Mouse (Mus musculus) limb, embryonic 12.5 days (tissue): ENCODE measurements around the gene Tbc1d24. TPM values are rescaled to one million over a fixed set of nuclear protein-coding genes. Genes with fewer than 3 reads are reported as not detected.

ENCODE experiments used
- ATAC-seq: fragments of 200-750 bp; cut with Nextera tagmentation; 2 replicates; pipeline ENCODE4 v1.8.0; 2017; ENCODE audit warnings: low read depth, moderate TSS enrichment; ENCODE audit not compliant: insufficient number of reproducible peaks, insufficient read depth, low FRiP score, low TSS enrichment
- H3K27ac ChIP-seq: fragments of 300-500 bp; sonication (generic); 2 replicates; pipeline ENCODE4 v1.5.1; 2016; ENCODE audit warnings: mild to moderate bottlenecking, moderate library complexity
- H3K27me3 ChIP-seq: fragments of 300-500 bp; sonication (generic); 2 replicates; pipeline ENCODE4 v1.6.1; 2016; ENCODE audit warnings: mild to moderate bottlenecking, moderate library complexity
- H3K36me3 ChIP-seq: fragments of 300-500 bp; sonication (generic); 2 replicates; pipeline ENCODE4 v1.6.1; 2016; ENCODE audit warnings: mild to moderate bottlenecking, moderate library complexity
- H3K4me1 ChIP-seq: fragments of 300-500 bp; sonication (generic); replicated peaks from 2 replicates; pipeline ENCODE4 v1.6.1; 2016
- H3K4me2 ChIP-seq: fragments of 300-500 bp; sonication (generic); 2 replicates; pipeline ENCODE4 v1.6.1; 2016; ENCODE audit warnings: mild to moderate bottlenecking, moderate library complexity
- H3K4me3 ChIP-seq: fragments of 300-500 bp; sonication (generic); replicated peaks from 2 replicates; pipeline ENCODE4 v1.5.1; 2016; ENCODE audit warnings: mild to moderate bottlenecking
- H3K9ac ChIP-seq: fragments of 300-500 bp; sonication (generic); replicated peaks from 2 replicates; pipeline ENCODE4 v1.6.1; 2016; ENCODE audit warnings: mild to moderate bottlenecking, moderate library complexity
- H3K9me3 ChIP-seq: fragments of 300-500 bp; sonication (generic); 2 replicates; pipeline ENCODE4 v1.6.1; 2016; ENCODE audit warnings: mild to moderate bottlenecking, moderate library complexity
- WGBS: fragments of 180-500 bp; shearing (Covaris S2); methylation state at CpG from one replicate; pipeline ENCODE4 v1.1.7; 2016; 5-methylcytosine and 5-hydroxymethylcytosine counted together
- polyA plus RNA-seq: library from polyadenylated mRNA; unstranded; fragments of >200 nt; fragmentation: Nextera tagmentation; extraction: Ambion mirVana; gene quantifications from 2 replicates; pipeline ENCODE4 v1.2.1, GENCODE M21; 2016

The Tbc1d24 gene
- polyA plus RNA-seq, 1 experiment from 2014 or later: 6.7 TPM

- no peak overlapping the region for H3K4me3 ChIP-seq
- no peak for ATAC-seq
Measured at GRCm38 (mm10) chr17:24225851-24226250, 20.5 kb upstream of the Tbc1d24 start.

GRCm38 (mm10) chr17:24224741-24225140 lies 19.4 kb upstream of the Tbc1d24 start:
- 82% methylated on average over 10 of the region's 10 CpGs for WGBS
- no peak overlapping the region for H3K4me3 ChIP-seq
- H3K4me1 ChIP-seq: peaks cover 9% of the 10 kb centered on the region
- no peaks in the 10 kb centered on the region for H3K27me3 ChIP-seq
- H3K36me3 ChIP-seq: peaks cover 75% of the 10 kb centered on the region
- H3K9ac ChIP-seq: no peak overlapping the region
- no peaks in the 10 kb centered on the region for H3K9me3 ChIP-seq
- H3K4me2 ChIP-seq: no peak overlapping the region
- no peak overlapping the region for H3K27ac ChIP-seq
- no peak for ATAC-seq

More at GRCm38 (mm10) chr17:24225851-24226250, 20.5 kb upstream of the Tbc1d24 start:
- Histone ChIP-seq H3K9ac (no peak overlapping the region), H3K4me1 (peaks cover 4% of the 10 kb centered on the region; the same call in 1 of the 2 replicates), H3K27me3 (no peaks in the 10 kb centered on the region), H3K4me2 (no peak overlapping the region), H3K27ac (no peak overlapping the region), H3K9me3 (no peaks in the 10 kb centered on the region), H3K36me3 (peaks cover 86% of the 10 kb centered on the region)
- WGBS: 94% methylated on average over 5 of the region's 5 CpGs

GRCm38 (mm10) chr17:24223513-24223912 lies 18.2 kb upstream of the Tbc1d24 start:
- H3K27ac ChIP-seq: no peak overlapping the region
- H3K9ac ChIP-seq: no peak overlapping the region
- H3K4me2 ChIP-seq: no peak overlapping the region
- 89% methylated on average over 5 of the region's 5 CpGs for WGBS
- peaks cover 68% of the 10 kb centered on the region for H3K36me3 ChIP-seq
- H3K27me3 ChIP-seq: no peaks in the 10 kb centered on the region
- no peak for ATAC-seq
- H3K4me1 ChIP-seq: peaks cover 16% of the 10 kb centered on the region
- no peaks in the 10 kb centered on the region for H3K9me3 ChIP-seq
- no peak overlapping the region for H3K4me3 ChIP-seq

GRCm38 (mm10) chr17:24222653-24223052 lies 17.3 kb upstream of the Tbc1d24 start:
- H3K4me2 ChIP-seq: no peak overlapping the region
- 70% methylated on average over 6 of the region's 6 CpGs for WGBS
- no peaks in the 10 kb centered on the region for H3K27me3 ChIP-seq
- no peaks in the 10 kb centered on the region for H3K9me3 ChIP-seq
- peaks cover 68% of the 10 kb centered on the region for H3K36me3 ChIP-seq
- no peak overlapping the region for H3K9ac ChIP-seq
- peaks cover 16% of the 10 kb centered on the region for H3K4me1 ChIP-seq
- no peak overlapping the region for H3K4me3 ChIP-seq
- no peak overlapping the region for H3K27ac ChIP-seq
- ATAC-seq: no peak

GRCm38 (mm10) chr17:24220435-24221411 lies 15.4 kb upstream of the Tbc1d24 start, which contains the start of gene Tedc2:
Gene Tedc2, minus strand, starts transcription at chr17:24220851.
- H3K4me1 ChIP-seq: peaks cover 16% of the 10 kb centered on the region
- peaks cover 68% of the 10 kb centered on the region for H3K36me3 ChIP-seq
- WGBS: 6% methylated on average over 41 of the region's 41 CpGs
- ATAC-seq: peak; percentile 87
- peak within 1 kb of the TSS; percentile 82 for H3K9ac ChIP-seq
- H3K9me3 ChIP-seq: no peaks in the 10 kb centered on the region
- peak within 1 kb of the TSS; percentile 78 for H3K4me3 ChIP-seq
- peak within 1 kb of the TSS; percentile 94 for H3K4me2 ChIP-seq
- peak within 1 kb of the TSS; percentile 67 for H3K27ac ChIP-seq
- H3K27me3 ChIP-seq: no peaks in the 10 kb centered on the region

- no peak overlapping the region for H3K4me2 ChIP-seq
- no peak overlapping the region for H3K27ac ChIP-seq
- WGBS: 72% methylated on average over 4 of the region's 4 CpGs
- H3K4me1 ChIP-seq: peaks cover 25% of the 10 kb centered on the region
- H3K36me3 ChIP-seq: peaks cover 49% of the 10 kb centered on the region
- no peak overlapping the region for H3K9ac ChIP-seq
- no peak overlapping the region for H3K4me3 ChIP-seq
- H3K27me3 ChIP-seq: no peaks in the 10 kb centered on the region
- no peak for ATAC-seq
- H3K9me3 ChIP-seq: no peaks in the 10 kb centered on the region
Measured at GRCm38 (mm10) chr17:24216836-24217235, 11.5 kb upstream of the Tbc1d24 start.

GRCm38 (mm10) chr17:24213186-24213585 lies 7.8 kb upstream of the Tbc1d24 start:
- no peak overlapping the region; the same call in 1 of the 2 replicates for H3K27ac ChIP-seq
- 80% methylated on average over 6 of the region's 6 CpGs for WGBS
- no peak for ATAC-seq

GRCm38 (mm10) chr17:24212441-24213018 lies 7.2 kb upstream of the Tbc1d24 start:
- no peak for ATAC-seq
- H3K4me1 ChIP-seq: peaks cover 49% of the 10 kb centered on the region
- H3K4me2 ChIP-seq: peak overlapping the region; percentile 95
- H3K36me3 ChIP-seq: peaks cover 36% of the 10 kb centered on the region
- peaks cover 5% of the 10 kb centered on the region; the same call in 1 of the 2 replicates for H3K27me3 ChIP-seq
- H3K27ac ChIP-seq: peak overlapping the region; percentile 97
- H3K9me3 ChIP-seq: no peaks in the 10 kb centered on the region
- H3K9ac ChIP-seq: peak overlapping the region; percentile 73; the same call in 1 of the 2 replicates
- WGBS: 29% methylated on average over 5 of the region's 5 CpGs
- peak overlapping the region; percentile 53 for H3K4me3 ChIP-seq

More at GRCm38 (mm10) chr17:24213186-24213585, 7.8 kb upstream of the Tbc1d24 start:
- Histone ChIP-seq H3K27me3 (no peaks in the 10 kb centered on the region; the same call in 1 of the 2 replicates), H3K4me2 (no peak overlapping the region), H3K36me3 (peaks cover 40% of the 10 kb centered on the region), H3K4me1 (peaks cover 42% of the 10 kb centered on the region), H3K9ac (no peak overlapping the region), H3K4me3 (no peak overlapping the region), H3K9me3 (no peaks in the 10 kb centered on the region)

GRCm38 (mm10) chr17:24211631-24212440 lies 6.5 kb upstream of the Tbc1d24 start:
- Histone ChIP-seq H3K4me2 (peak overlapping the region; percentile 95), H3K27ac (peak overlapping the region; percentile 97), H3K36me3 (peaks cover 35% of the 10 kb centered on the region), H3K4me3 (peak overlapping the region; percentile 53), H3K9ac (peak overlapping the region; percentile 73), H3K4me1 (peaks cover 56% of the 10 kb centered on the region), H3K27me3 (peaks cover 12% of the 10 kb centered on the region; the same call in 1 of the 2 replicates), H3K9me3 (no peaks in the 10 kb centered on the region)
- under 1% methylated on average over 37 of the region's 37 CpGs for WGBS
- peak; percentile 9; the same call in 1 of the 2 replicates for ATAC-seq

- Histone ChIP-seq H3K4me1 (peaks cover 68% of the 10 kb centered on the region), H3K4me2 (peak overlapping the region; percentile 95), H3K27ac (peak overlapping the region; percentile 97), H3K9ac (no peak overlapping the region; the same call in 1 of the 2 replicates), H3K9me3 (no peaks in the 10 kb centered on the region), H3K4me3 (no peak overlapping the region), H3K36me3 (peaks cover 23% of the 10 kb centered on the region), H3K27me3 (peaks cover 23% of the 10 kb centered on the region)
- WGBS: 71% methylated on average over 3 of the region's 3 CpGs
- ATAC-seq: no peak
Measured at GRCm38 (mm10) chr17:24210591-24210990, 5.2 kb upstream of the Tbc1d24 start.
